Mouse (Mus musculus): ENCODE measurements around the gene Wnk2.

Wnk2 gene

DNA sequence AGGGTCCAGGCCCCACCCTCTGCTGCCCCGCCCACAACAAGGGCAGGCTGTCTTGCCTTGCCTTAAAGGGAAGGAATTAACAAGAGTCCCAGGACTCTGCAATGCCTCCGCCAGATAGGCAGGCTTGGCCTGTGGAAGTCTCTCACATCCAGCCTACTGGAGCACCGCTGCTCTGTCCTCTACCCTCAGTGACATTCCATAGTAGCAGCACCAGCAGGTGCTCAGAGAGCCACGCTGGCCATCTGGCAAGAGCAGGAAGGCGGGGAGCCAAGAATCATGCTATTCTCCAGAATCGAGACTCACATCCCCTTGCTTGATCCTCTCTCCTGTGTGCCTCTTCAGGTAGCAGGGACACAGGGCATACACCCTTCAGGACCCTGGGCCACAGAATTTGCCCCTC is 3.4 kb downstream of the Wnk2 start:
- TF ChIP-seq NANOG (IDR thresholded peaks at IDR 0.05; ENCODE audit: borderline replicate concordance, low read length) (no peak), POU5F1 (IDR thresholded peaks at IDR 0.05; ENCODE audit: borderline replicate concordance, low read length) (no peak), CTCF (conservative IDR thresholded peaks at IDR 0.05; ENCODE audit: low read length) (no peak)
- Histone ChIP-seq H3K9me3 (ENCODE audit: low read length) (no peaks in the 10 kb centered on the region), H3K27me3 (ENCODE audit: insufficient read depth, low read length) (peaks cover 77% of the 10 kb centered on the region), H3K36me3 (ENCODE audit: insufficient read depth, low read length) (no peaks in the 10 kb centered on the region), H3K4me3 (replicated peaks; ENCODE audit: low read length) (no peak overlapping the region), H3K4me1 (replicated peaks; ENCODE audit: low read depth, low read length) (peaks cover 16% of the 10 kb centered on the region)

DNA sequence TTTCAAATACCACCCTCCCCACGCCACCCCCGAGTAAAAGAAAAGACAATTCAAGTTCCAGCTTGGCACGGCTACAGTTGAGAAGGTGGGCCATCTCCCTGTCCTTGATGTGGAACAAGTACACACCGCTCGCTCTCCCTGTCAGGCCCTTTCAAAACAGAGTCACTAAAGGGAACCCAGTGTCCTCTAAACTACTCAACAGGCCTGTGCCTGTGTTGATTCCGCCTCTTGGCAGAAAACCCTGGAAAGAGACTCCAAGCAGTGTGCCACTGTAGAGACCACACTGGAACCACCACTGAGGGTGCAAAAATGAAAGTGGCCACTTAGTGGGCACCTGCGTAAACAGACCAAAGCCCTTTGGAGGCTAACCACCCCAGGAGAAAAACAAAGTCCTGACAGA is 4.5 kb downstream of the Wnk2 start:
- Histone ChIP-seq H3K4me1 (replicated peaks; ENCODE audit: low read depth, low read length) (peaks cover 16% of the 10 kb centered on the region), H3K36me3 (ENCODE audit: insufficient read depth, low read length) (no peaks in the 10 kb centered on the region)

GRCm38 (mm10) chr13:49142396-49142795 is 5.4 kb downstream of the Wnk2 start:
- Histone ChIP-seq H3K4me1 (replicated peaks; ENCODE audit: low read depth, low read length) (peaks cover 12% of the 10 kb centered on the region), H3K9me3 (ENCODE audit: low read length) (no peaks in the 10 kb centered on the region)
- TF ChIP-seq POU5F1 (IDR thresholded peaks at IDR 0.05; ENCODE audit: borderline replicate concordance, low read length) (no peak), CTCF (conservative IDR thresholded peaks at IDR 0.05; ENCODE audit: low read length) (no peak), NANOG (IDR thresholded peaks at IDR 0.05; ENCODE audit: borderline replicate concordance, low read length) (no peak)

More for the DNA sequence above, 4.5 kb downstream of the Wnk2 start:
- no peak overlapping the region for H3K4me3 ChIP-seq (replicated peaks; ENCODE audit: low read length)
- peaks cover 68% of the 10 kb centered on the region for H3K27me3 ChIP-seq (ENCODE audit: insufficient read depth, low read length)
- TF ChIP-seq POU5F1 (IDR thresholded peaks at IDR 0.05; ENCODE audit: borderline replicate concordance, low read length) (no peak), NANOG (IDR thresholded peaks at IDR 0.05; ENCODE audit: borderline replicate concordance, low read length) (no peak), CTCF (conservative IDR thresholded peaks at IDR 0.05; ENCODE audit: low read length) (no peak)
- no peaks in the 10 kb centered on the region for H3K9me3 ChIP-seq (ENCODE audit: low read length)

GRCm38 (mm10) chr13:49140567-49140966 is 7.2 kb downstream of the Wnk2 start:
- Histone ChIP-seq H3K4me3 (replicated peaks; ENCODE audit: low read length) (no peak overlapping the region), H3K9me3 (ENCODE audit: low read length) (no peaks in the 10 kb centered on the region), H3K4me1 (replicated peaks; ENCODE audit: low read depth, low read length) (peaks cover 6% of the 10 kb centered on the region; the same call in 1 of the 2 replicates), H3K36me3 (ENCODE audit: insufficient read depth, low read length) (no peaks in the 10 kb centered on the region), H3K27me3 (ENCODE audit: insufficient read depth, low read length) (peaks cover 44% of the 10 kb centered on the region)
- no peak for TF ChIP-seq NANOG (IDR thresholded peaks at IDR 0.05; ENCODE audit: borderline replicate concordance, low read length)
- no peak for TF ChIP-seq POU5F1 (IDR thresholded peaks at IDR 0.05; ENCODE audit: borderline replicate concordance, low read length)
- no peak for TF ChIP-seq CTCF (conservative IDR thresholded peaks at IDR 0.05; ENCODE audit: low read length)

More at GRCm38 (mm10) chr13:49142396-49142795, 5.4 kb downstream of the Wnk2 start:
- Histone ChIP-seq H3K4me3 (replicated peaks; ENCODE audit: low read length) (no peak overlapping the region), H3K36me3 (ENCODE audit: insufficient read depth, low read length) (no peaks in the 10 kb centered on the region), H3K27me3 (ENCODE audit: insufficient read depth, low read length) (peaks cover 59% of the 10 kb centered on the region)

DNA sequence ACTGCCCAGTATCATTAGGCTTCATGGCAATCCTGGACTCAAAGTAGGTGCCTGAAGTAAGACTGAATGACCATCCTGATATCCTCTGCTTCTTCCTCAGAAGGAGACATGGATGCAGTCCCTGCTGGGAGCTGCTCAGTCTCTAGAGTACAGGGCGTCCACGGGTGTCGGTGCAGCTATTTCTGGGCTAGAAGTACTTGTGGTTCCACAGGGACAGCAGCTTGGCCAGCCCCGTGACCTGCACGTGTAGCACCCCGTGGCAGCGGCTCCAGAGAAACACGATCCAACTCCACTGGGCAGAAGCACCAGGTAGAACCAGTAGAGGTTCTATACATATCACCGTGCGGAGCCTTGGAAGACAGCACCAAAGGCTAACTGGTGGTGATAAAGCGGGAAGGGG is 13.3 kb downstream of the Wnk2 start:
- no peaks in the 10 kb centered on the region for H3K9me3 ChIP-seq (ENCODE audit: low read length)
- H3K36me3 ChIP-seq (ENCODE audit: insufficient read depth, low read length) = no peaks in the 10 kb centered on the region
- peaks cover 6% of the 10 kb centered on the region; the same call in 1 of the 2 replicates for H3K27me3 ChIP-seq (ENCODE audit: insufficient read depth, low read length)
- H3K4me1 ChIP-seq (replicated peaks; ENCODE audit: low read depth, low read length) = 0 out of 2 replicates have a peak, but pooled peaks cover 3% of the 10 kb centered on the region
- no peak for TF ChIP-seq CTCF (conservative IDR thresholded peaks at IDR 0.05; ENCODE audit: low read length)
- TF ChIP-seq NANOG (IDR thresholded peaks at IDR 0.05; ENCODE audit: borderline replicate concordance, low read length) = no peak
- no peak for TF ChIP-seq POU5F1 (IDR thresholded peaks at IDR 0.05; ENCODE audit: borderline replicate concordance, low read length)
- no peak overlapping the region for H3K4me3 ChIP-seq (replicated peaks; ENCODE audit: low read length)

DNA sequence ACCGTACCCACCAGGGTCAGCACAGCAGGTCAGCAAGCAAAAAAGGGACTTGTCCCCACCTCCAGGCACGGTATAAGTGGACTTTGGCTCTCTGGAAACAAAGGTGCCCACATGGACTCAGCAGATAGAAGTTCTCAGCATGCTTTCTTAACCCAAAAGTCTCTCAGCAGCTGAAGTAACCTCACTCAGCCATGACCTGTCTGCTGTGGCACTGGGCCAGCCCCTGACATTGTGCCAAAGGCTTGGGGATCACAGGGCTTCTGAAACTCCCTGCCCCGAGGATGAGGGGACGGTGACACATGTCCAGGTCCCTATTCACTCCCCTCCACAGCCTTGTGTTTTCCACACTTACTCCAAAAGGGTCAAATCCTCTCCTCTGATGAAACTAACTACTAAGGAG is 14.7 kb downstream of the Wnk2 start:
- H3K4me3 ChIP-seq (replicated peaks; ENCODE audit: low read length) = no peak overlapping the region
- H3K36me3 ChIP-seq (ENCODE audit: insufficient read depth, low read length) = no peaks in the 10 kb centered on the region
- peaks cover 6% of the 10 kb centered on the region; the same call in 1 of the 2 replicates for H3K27me3 ChIP-seq (ENCODE audit: insufficient read depth, low read length)
- TF ChIP-seq CTCF (conservative IDR thresholded peaks at IDR 0.05; ENCODE audit: low read length) = no peak
- TF ChIP-seq POU5F1 (IDR thresholded peaks at IDR 0.05; ENCODE audit: borderline replicate concordance, low read length) = no peak
- no peak for TF ChIP-seq NANOG (IDR thresholded peaks at IDR 0.05; ENCODE audit: borderline replicate concordance, low read length)
- peaks cover 7% of the 10 kb centered on the region for H3K4me1 ChIP-seq (replicated peaks; ENCODE audit: low read depth, low read length)
- H3K9me3 ChIP-seq (ENCODE audit: low read length) = no peaks in the 10 kb centered on the region

DNA sequence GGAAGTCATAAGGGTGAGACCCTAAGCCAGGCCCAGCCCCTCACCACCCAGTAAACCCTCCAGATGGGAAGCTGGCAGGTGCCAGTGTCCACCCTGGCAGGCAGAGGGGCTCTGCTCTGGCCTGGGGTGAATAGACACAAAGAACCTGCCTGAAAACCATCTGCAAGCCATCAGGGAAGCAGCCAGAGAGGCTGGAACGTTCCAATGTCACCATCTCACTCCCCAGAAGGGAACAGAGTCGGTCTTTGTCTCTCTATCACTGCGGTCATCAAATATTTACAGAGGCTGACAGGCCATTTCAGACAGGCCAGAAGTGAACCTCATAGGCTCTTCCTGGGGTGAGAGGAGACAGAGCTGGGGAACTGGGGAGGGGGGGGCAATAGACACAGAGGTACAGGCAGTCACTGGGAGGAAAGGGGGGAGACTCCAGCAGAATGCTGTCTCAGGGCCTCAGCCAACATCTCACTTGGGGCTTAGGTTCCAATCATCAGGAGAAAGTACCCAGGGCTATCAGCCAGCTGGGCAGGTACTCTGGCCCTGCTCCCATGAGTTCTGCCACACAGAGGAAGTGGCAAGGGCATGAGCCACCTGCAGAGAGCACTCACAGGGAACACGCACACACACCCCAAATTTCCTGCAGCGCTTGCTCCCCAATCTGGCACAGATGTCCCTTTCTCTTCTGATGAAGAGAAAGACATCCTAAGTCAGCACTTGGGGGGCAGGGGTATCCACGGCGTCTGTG is 15.7 kb downstream of the Wnk2 start:
- TF ChIP-seq NANOG (IDR thresholded peaks at IDR 0.05; ENCODE audit: borderline replicate concordance, low read length) (no peak), POU5F1 (IDR thresholded peaks at IDR 0.05; ENCODE audit: borderline replicate concordance, low read length) (no peak), CTCF (conservative IDR thresholded peaks at IDR 0.05; ENCODE audit: low read length) (no peak)
- H3K4me3 ChIP-seq (replicated peaks; ENCODE audit: low read length) = no peak overlapping the region

DNA sequence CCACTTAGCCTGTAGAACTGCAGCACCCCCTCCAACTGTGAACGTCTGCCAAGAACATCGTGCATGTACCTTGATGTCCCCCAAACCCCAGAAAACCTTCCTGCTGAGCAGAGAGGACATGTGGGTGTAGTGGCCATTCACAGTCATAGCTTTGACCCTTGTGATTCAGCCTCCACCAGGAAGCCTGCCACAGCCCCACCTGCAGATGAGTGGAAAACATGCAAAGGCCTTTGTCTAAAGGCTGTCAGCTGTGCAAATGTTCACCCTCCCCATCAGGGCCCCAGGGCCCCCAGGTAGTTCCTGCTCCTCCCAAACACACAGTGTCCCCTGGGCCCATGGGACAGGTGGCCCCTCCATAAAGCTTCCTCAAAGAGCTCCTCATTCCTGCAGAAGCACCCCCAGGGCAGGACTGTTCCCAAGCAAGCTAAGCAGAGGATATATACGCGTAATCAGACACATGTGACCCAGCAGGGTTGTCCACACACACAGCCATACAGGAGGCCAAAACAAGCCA is 16.4 kb downstream of the Wnk2 start:
- Histone ChIP-seq H3K4me3 (replicated peaks; ENCODE audit: low read length) (no peak overlapping the region), H3K27me3 (ENCODE audit: insufficient read depth, low read length) (peaks cover 22% of the 10 kb centered on the region), H3K36me3 (ENCODE audit: insufficient read depth, low read length) (no peaks in the 10 kb centered on the region), H3K9me3 (ENCODE audit: low read length) (no peaks in the 10 kb centered on the region), H3K4me1 (replicated peaks; ENCODE audit: low read depth, low read length) (peaks cover 19% of the 10 kb centered on the region)
- TF ChIP-seq CTCF (conservative IDR thresholded peaks at IDR 0.05; ENCODE audit: low read length) = no peak
- TF ChIP-seq NANOG (IDR thresholded peaks at IDR 0.05; ENCODE audit: borderline replicate concordance, low read length) = no peak
- no peak for TF ChIP-seq POU5F1 (IDR thresholded peaks at IDR 0.05; ENCODE audit: borderline replicate concordance, low read length)

More for the DNA sequence above, 15.7 kb downstream of the Wnk2 start:
- H3K9me3 ChIP-seq (ENCODE audit: low read length) = no peaks in the 10 kb centered on the region
- H3K36me3 ChIP-seq (ENCODE audit: insufficient read depth, low read length) = no peaks in the 10 kb centered on the region
- peaks cover 15% of the 10 kb centered on the region for H3K27me3 ChIP-seq (ENCODE audit: insufficient read depth, low read length)
- peaks cover 17% of the 10 kb centered on the region for H3K4me1 ChIP-seq (replicated peaks; ENCODE audit: low read depth, low read length)
